Mouse (Mus musculus): Measurements from ENCODE around the gene 4931414P19Rik.

DNA sequence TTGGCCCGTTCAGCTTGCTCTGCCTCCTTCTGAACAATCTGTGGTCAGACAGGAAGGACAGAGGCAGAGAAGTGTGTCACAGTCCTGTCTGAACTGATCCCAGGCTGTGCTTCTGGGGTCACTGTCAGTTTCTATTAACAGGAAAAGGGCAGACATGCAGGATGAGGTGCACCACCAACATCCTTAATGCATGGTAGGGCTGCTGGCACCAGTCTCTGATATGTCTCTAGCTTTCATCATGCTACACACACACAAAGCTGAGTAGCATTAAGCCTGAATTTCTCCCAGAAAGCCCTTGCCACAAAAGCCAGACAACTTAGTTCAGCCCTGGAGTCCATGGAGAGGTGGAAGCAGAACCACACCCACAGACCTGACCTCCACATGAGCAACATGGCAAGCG lies 37.2 kb upstream of the 4931414P19Rik start:
- TF ChIP-seq CTCF (IDR thresholded peaks at IDR 0.05) (no peak), POLR2A (IDR thresholded peaks at IDR 0.05; ENCODE audit: insufficient read depth, low read depth, low read length) (no peak), EP300 (IDR thresholded peaks at IDR 0.05; ENCODE audit: insufficient read depth, low read depth, low read length) (no peak)

Measured in heart, adult 2 months (tissue).